Mouse (Mus musculus) spleen, adult 2 months (tissue): ENCODE measurements around the gene Gm15013. TPM values are rescaled to one million over a fixed set of nuclear protein-coding genes. Genes with fewer than 3 reads are reported as not detected.
"Not testable (repeated sequence)": the region's sequence is repeated elsewhere in the genome, so short reads cannot be mapped to it uniquely, and the experiment has no call there.

Experiments used
- DNase-seq, 2 experiments: peaks; one replicate each; pipeline versions ENCODE4 v3.0.0 to v3.0.0-alpha.2; 2012 to 2021; ENCODE audit warnings: low spot score in 2 of 2, low read depth in 1 of 2
- H3K27ac ChIP-seq: fragments of 200-500 bp; 2 replicates; pipeline ENCODE4 v1.5.1; 2012; ENCODE audit warnings: low read length, inconsistent platforms; ENCODE audit not compliant: insufficient read depth
- H3K27me3 ChIP-seq: fragments of 200-500 bp; 2 replicates; pipeline ENCODE4 v1.6.1; 2012; ENCODE audit warnings: mild to moderate bottlenecking, moderate library complexity, low read length, inconsistent platforms; ENCODE audit not compliant: control insufficient read depth, insufficient read depth
- H3K36me3 ChIP-seq: fragments of 200-500 bp; 2 replicates; pipeline ENCODE4 v1.6.1; 2012; ENCODE audit warnings: mild to moderate bottlenecking, low read length, inconsistent platforms; ENCODE audit not compliant: control insufficient read depth, insufficient read depth
- H3K4me1 ChIP-seq: fragments of 200-500 bp; 2 replicates; pipeline ENCODE4 v1.6.1; 2011; ENCODE audit warnings: inconsistent platforms; ENCODE audit not compliant: control insufficient read depth, insufficient read depth, insufficient read length
- H3K4me3 ChIP-seq: fragments of 200-500 bp; 2 replicates; pipeline ENCODE4 v1.5.1; 2011; ENCODE audit warnings: mild to moderate bottlenecking, inconsistent platforms; ENCODE audit not compliant: insufficient read depth, insufficient read length; ENCODE audit errors: extremely low read depth
- CTCF ChIP-seq: fragments of 200-500 bp; IDR thresholded peaks from 2 replicates; pipeline ENCODE4 v1.5.1; 2011; ENCODE audit warnings: mild to moderate bottlenecking, inconsistent platforms; ENCODE audit not compliant: insufficient read depth, insufficient read length, insufficient replicate concordance; ENCODE audit errors: extremely low read depth
- POLR2A ChIP-seq: fragments of 200-500 bp; IDR thresholded peaks from 2 replicates; pipeline ENCODE4 v1.6.1; 2011; ENCODE audit warnings: low read depth, low read length, inconsistent platforms
- WGBS: fragments of 180-500 bp; shearing (Covaris S2); methylation state at CpG from one replicate; pipeline ENCODE4 v1.1.7; 2018; 5-methylcytosine and 5-hydroxymethylcytosine counted together
- polyA plus RNA-seq: library from polyadenylated mRNA; depleted of rRNA; stranded (reverse); fragments of >200 nt; gene quantifications from 2 replicates; pipeline ENCODE4 v1.2.3, GENCODE M21; 2012; rRNA removed

Gene Gm15013
- polyA plus RNA-seq, result not detected in 2 replicates

DNA sequence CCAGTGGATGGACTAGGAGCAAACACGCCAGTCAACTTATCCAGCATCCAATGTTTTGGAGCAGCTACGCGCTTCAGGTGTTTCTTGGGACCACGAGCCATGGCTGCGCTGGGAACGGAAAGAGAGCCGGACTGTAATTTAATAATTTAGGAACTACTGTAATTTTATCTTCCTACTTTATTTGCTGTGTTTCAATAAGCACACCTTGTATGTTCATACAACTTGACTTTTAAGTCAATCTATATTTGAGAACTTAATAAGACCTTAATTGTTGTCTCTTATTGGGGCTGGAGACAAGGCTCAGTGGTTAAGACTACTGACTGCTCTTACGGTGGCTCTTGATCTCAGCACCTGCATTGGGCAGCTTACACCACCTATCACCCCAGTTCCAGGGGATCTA is at the start of gene Gm15013:
Gene Gm15013 (minus strand): TSS at position 101 of the 400 bp plus-strand sequence.
- DNase-seq, result no peak
- H3K4me1 ChIP-seq, result no peaks in the 10 kb centered on the region
- no peak for TF ChIP-seq POLR2A
- TF ChIP-seq CTCF, result no peak
- H3K27me3 ChIP-seq, result no peaks in the 10 kb centered on the region
- no peaks in the 10 kb centered on the region for H3K36me3 ChIP-seq
- WGBS, result 96% methylated on average over 8 of the region's 8 CpGs
- H3K27ac ChIP-seq, result no peak within 1 kb of the TSS
- no peak within 1 kb of the TSS for H3K4me3 ChIP-seq

DNA sequence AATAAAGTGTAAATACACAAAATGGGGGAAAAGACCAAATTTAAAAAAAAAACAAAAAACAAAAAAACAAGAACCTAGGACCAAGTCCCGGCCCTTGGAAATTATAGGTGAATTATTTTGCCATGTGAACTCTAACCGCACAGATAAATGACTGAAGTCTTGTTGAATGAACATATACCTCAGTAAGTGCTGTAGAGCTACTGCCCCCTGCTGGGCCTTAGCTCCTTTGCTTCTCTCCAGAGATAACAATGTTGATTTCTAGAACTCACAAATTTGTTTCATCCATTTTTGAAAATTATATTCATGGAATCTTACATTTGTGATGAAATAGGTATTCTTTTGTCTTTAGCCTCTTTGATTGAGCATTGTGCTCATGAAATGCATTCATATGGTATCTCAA is 48.3 kb upstream of the Gm15013 start:
- Histone ChIP-seq H3K4me1 (no peaks in the 10 kb centered on the region), H3K27ac (no peak overlapping the region), H3K27me3 (no peaks in the 10 kb centered on the region), H3K4me3 (no peak overlapping the region), H3K36me3 (no peaks in the 10 kb centered on the region)
- DNase-seq, result no peak
- TF ChIP-seq POLR2A, result no peak
- TF ChIP-seq CTCF, result 0 out of 2 replicates have a peak, but pooled peaks have one; percentile 10
- 81% methylated on average over 2 of the region's 2 CpGs for WGBS

DNA sequence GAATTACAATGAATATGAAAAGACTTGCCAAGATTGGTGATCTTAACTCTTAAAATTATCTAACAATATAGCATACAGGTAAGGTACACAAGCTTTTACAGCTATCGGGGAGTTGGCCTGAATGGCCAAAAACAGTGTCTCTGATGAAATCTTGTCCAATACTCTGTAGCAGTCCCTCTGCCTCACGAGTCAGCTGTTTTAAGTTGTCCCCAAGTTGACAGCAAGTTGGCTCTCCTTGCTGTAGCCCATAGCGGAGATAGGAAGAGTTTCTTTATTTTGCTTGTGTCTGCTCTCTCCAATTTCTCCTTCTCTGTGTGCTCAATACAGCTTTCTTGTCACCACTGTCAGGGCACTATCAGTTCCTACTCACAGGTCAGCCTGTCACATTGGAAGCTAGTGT is 44.4 kb upstream of the Gm15013 start:
- 75% methylated on average over 3 of the region's 3 CpGs for WGBS
- DNase-seq, H3K36me3 ChIP-seq, H3K4me3 ChIP-seq, H3K27ac ChIP-seq, H3K27me3 ChIP-seq, H3K4me1 ChIP-seq: not testable (repeated sequence)

DNA sequence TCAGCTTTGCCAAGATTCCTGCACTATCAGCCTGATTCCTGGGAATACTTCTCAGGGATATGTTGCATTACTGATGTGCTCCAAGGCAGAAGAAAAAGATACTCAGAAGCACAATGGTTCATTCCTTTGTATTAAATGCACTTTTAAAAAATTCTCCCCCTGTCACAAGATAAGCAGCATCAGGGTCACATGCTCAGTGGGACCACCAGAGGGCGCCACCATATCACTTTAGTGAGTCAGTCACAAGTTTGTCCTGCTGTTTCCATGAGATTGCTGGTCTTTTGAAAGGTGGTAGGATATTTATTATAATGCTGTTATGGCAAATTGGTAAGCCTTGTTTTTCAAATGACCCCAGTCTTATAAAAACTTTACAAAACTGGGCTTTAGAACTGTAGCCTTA is 37.6 kb upstream of the Gm15013 start:
- 0% methylated on average over 1 of the region's 1 CpGs for WGBS
- H3K4me1 ChIP-seq, result no peaks in the 10 kb centered on the region
- no peaks in the 10 kb centered on the region for H3K36me3 ChIP-seq
- TF ChIP-seq POLR2A, result no peak
- peak; percentile 31; the same call in 1 of the 2 replicates for TF ChIP-seq CTCF
- H3K27me3 ChIP-seq, result no peaks in the 10 kb centered on the region
- H3K4me3 ChIP-seq, result no peak overlapping the region
- H3K27ac ChIP-seq, result no peak overlapping the region
- DNase-seq, result peak in 1 of 2 experiments; percentile 16

DNA sequence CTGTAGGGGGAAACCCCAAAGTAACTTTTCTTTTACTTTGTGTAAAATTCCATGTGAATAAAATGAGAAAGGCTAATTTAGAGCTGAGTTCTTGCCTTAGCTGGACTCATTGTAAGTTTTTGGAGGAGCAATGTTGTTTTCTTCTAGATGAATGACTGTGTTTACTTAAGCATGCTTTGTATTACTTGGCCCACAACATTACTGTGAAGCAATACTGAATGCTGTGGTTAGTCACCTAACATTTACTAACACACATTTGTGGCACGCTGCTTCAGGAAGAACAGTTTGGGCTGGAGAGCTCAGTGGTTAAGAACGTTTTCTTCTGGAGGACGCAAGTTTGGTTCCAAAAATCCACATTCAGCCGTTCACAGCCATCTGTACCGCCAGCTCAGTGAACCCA is 22.8 kb upstream of the Gm15013 start:
- Histone ChIP-seq H3K4me3 (no peak overlapping the region), H3K27ac (no peak overlapping the region), H3K4me1 (no peaks in the 10 kb centered on the region), H3K27me3 (no peaks in the 10 kb centered on the region), H3K36me3 (no peaks in the 10 kb centered on the region; the same call in 1 of the 2 replicates)
- DNase-seq, result no peak
- 85% methylated on average over 5 of the region's 5 CpGs for WGBS
- TF ChIP-seq POLR2A (no peak), CTCF (no peak)

DNA sequence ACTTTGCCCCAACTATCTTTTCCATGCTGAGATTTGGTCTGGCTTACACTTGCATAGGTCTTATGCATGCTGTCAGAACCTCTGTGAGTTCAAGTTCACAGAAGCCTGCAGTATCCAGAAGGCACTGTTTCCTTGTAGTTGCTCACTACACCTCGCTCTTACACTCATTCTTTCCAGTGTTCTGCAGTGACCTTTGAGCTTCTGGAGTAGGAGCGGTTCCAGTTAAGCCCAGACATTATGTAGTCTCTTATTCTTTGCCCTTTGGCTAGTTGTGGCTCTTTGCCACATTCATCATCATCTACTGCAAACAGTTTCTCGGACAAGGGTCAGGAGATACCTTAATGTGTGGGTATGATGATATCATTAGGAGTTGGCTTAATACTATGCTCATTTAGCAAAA is 16.3 kb upstream of the Gm15013 start:
- no peak for DNase-seq
- H3K27ac ChIP-seq, result no peak overlapping the region
- no peak overlapping the region for H3K4me3 ChIP-seq
- no peak for TF ChIP-seq CTCF
- TF ChIP-seq POLR2A, result no peak
- H3K4me1 ChIP-seq, result no peaks in the 10 kb centered on the region
- no peaks in the 10 kb centered on the region for H3K27me3 ChIP-seq
- no peaks in the 10 kb centered on the region; the same call in 1 of the 2 replicates for H3K36me3 ChIP-seq
- 85% methylated on average over 3 of the region's 3 CpGs for WGBS

DNA sequence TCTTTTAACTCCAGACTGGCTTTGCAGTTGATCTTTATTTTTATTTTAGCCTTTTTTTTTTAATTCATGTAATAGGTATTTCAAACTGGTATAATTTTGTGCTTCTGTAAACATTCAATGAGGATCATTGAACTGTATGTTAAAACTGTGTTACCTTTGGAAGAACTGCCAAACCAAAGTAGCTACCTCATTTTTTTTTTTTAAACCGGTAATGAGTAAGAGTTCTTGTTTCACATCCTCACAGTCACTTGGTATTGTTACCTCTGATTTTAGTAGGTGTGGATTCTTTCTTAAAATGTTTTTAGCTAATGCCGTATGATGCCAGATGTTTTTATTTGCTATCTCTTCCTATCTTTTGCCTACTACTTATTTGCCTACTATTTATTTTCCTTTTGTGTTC is 8.1 kb upstream of the Gm15013 start:
- no peak overlapping the region for H3K4me3 ChIP-seq
- WGBS, result 83% methylated on average over 2 of the region's 2 CpGs
- H3K27ac ChIP-seq, result no peak overlapping the region
- no peaks in the 10 kb centered on the region for H3K4me1 ChIP-seq
- H3K27me3 ChIP-seq, result no peaks in the 10 kb centered on the region
- no peak for TF ChIP-seq CTCF
- no peak for TF ChIP-seq POLR2A
- no peaks in the 10 kb centered on the region for H3K36me3 ChIP-seq
- no peak for DNase-seq
